8 mouse cellular contexts compared by ENCODE assay signal in genomic region chr5:122353807-122354491, GRCm38 (mm10). TPM values are rescaled to one million over a fixed set of nuclear protein-coding genes. Genes with fewer than 3 reads are reported as not detected.
DNase-seq lines count a peak whose midpoint lies in the region; ATAC-seq lines count a peak whose summit lies in the region.

Rad9b (minus strand) TSS chr5:122354233.
Vps29 (plus strand) TSS chr5:122354369.

- peak within 1 kb of the TSS; percentile 88 for H3K9ac ChIP-seq in lung, embryonic 16.5 days (ENCODE audit: low read length)

- peak; percentile 96 for DNase-seq in MEL-GATA-1-ER (ENCODE audit: extremely low read depth, low read depth)
- DNase-seq in cerebellum, adult 8-10 months: peak; percentile 99
- DNase-seq in forelimb bud, embryonic 11.5 days (ENCODE audit: low read depth, low spot score): peak; percentile 100
- DNase-seq in layer of hippocampus, adult 9-10 months (ENCODE audit: low spot score): peak; percentile 90
- DNase-seq in ovary, postnatal 10 days (ENCODE audit: low spot score): peak; percentile 97
- DNase-seq in thymus, postnatal 10 days (ENCODE audit: low spot score in 2 of 2): peak; percentile 98 to 99

- H3K27ac ChIP-seq in lung, embryonic 16.5 days (ENCODE audit: low read length): peak within 1 kb of the TSS; percentile 57

- peak; percentile 94 to 99 for ATAC-seq in hematopoietic stem cell, adult 5-6 weeks (replicated peaks in 1 of 2; ENCODE audit: insufficient read depth in 1 of 2, low FRiP score in 2 of 2, low TSS enrichment in 1 of 2, low read depth in 1 of 2, poor library complexity in 2 of 2, severe bottlenecking in 2 of 2)
- peak; percentile 95 for ATAC-seq in lung, embryonic 16.5 days (ENCODE audit: low read depth)

- peaks cover 7% of the 10 kb centered on the region; the same call in 1 of the 2 replicates for H3K4me1 ChIP-seq in lung, embryonic 16.5 days (replicated peaks; ENCODE audit: control insufficient read depth, insufficient read depth, low read length)

- no peaks in the 10 kb centered on the region for H3K9me3 ChIP-seq in lung, embryonic 16.5 days (ENCODE audit: control insufficient read depth, low read length)

- peak within 1 kb of the TSS; percentile 99 for H3K4me3 ChIP-seq in lung, embryonic 16.5 days (ENCODE audit: low read length)

- H3K4me2 ChIP-seq in lung, embryonic 16.5 days (ENCODE audit: low read depth, low read length): peak within 1 kb of the TSS; percentile 91

- no peaks in the 10 kb centered on the region for H3K36me3 ChIP-seq in lung, embryonic 16.5 days (ENCODE audit: control insufficient read depth, insufficient read depth, low read length)

- no peaks in the 10 kb centered on the region for H3K27me3 ChIP-seq in lung, embryonic 16.5 days (ENCODE audit: control insufficient read depth, insufficient read depth, low read depth, low read length)

- WGBS in lung, embryonic 16.5 days: 2% methylated on average over 51 of the region's 51 CpGs

RNA-seq across cellular contexts. Expression of gene Rad9b, which starts in this region (rescaled TPM):
- 14.4 and 24.3 TPM in 2 replicates for total RNA-seq in hematopoietic stem cell, adult 5-6 weeks (2017)
- 10.2 and 11.4 TPM in 2 replicates for polyA plus RNA-seq in lung, embryonic 16.5 days (2015; fragmentation: Nextera tagmentation; extraction: Ambion mirVana)

RNA-seq across cellular contexts. Expression of gene Vps29, which starts in this region (rescaled TPM):
- total RNA-seq in hematopoietic stem cell, adult 5-6 weeks (2017): 57.3 and 63.2 TPM in 2 replicates
- 210 and 225 TPM in 2 replicates for polyA plus RNA-seq in lung, embryonic 16.5 days (2015; fragmentation: Nextera tagmentation; extraction: Ambion mirVana)

Comparison
In these comparisons a context has a peak if more than half of its experiments do, and no peak if none do; other contexts are left out.
1. Peak in every context shown above with its lines: DNase-seq, ATAC-seq, H3K4me3 ChIP-seq and H3K27ac ChIP-seq.